Mouse (Mus musculus): Measurements from ENCODE around the gene Ccer2.

DNA sequence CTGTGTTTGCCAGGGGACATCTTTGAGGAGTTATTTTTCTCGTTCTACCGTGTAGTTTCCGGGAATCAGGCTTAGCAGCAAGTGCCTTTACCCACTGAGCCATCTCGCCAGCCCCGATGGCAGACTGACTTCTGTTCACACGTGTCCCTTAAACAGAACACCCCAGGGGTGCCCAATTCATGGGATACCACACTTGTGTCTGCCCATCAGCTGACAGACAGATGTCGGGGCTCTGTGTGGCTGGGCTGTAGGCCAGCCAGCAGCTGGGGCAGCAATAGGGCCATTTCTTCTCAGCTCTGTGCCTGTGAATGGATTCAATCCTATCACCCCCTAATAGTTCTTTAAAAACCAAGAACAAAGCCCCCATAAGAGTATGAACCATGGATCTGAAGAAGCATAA is 19.2 kb downstream of the Ccer2 start:
- TF ChIP-seq TAL1 (IDR thresholded peaks at IDR 0.05; ENCODE audit: low read length): no peak
- no peak for TF ChIP-seq GATA1 (IDR thresholded peaks at IDR 0.05; ENCODE audit: low read length)
